Mouse (Mus musculus): ENCODE data around the gene Muc4. TPM values are rescaled to one million over a fixed set of nuclear protein-coding genes. Genes with fewer than 3 reads are reported as not detected.

Gene Muc4
- total RNA-seq, 1 experiment from 2014 or later = not detected

GRCm38 (mm10) chr16:32826521-32826920, 90.8 kb downstream of the Muc4 start:
- ATAC-seq (replicated peaks; ENCODE audit: low read depth, poor library complexity, severe bottlenecking) = no peak

GRCm38 (mm10) chr16:32829104-32829503, 93.4 kb downstream of the Muc4 start:
- ATAC-seq (replicated peaks; ENCODE audit: low read depth, poor library complexity, severe bottlenecking) = no peak

- ATAC-seq (replicated peaks; ENCODE audit: low read depth, poor library complexity, severe bottlenecking) = no peak
Observed at GRCm38 (mm10) chr16:32831501-32831900, 95.8 kb downstream of the Muc4 start.

Other genes with a start within 250 kb of the Muc4 start
- 0.92 TPM in 1 of 2 replicates, not detected in the other for gene Slc51a, start 248.0 kb upstream of the Muc4 start, total RNA-seq (2017)
- not detected in 2 replicates for gene Zdhhc19, start 239.6 kb upstream of the Muc4 start, total RNA-seq (2017)
- 133 and 139 TPM in 2 replicates for gene Tfrc, start 127.0 kb upstream of the Muc4 start, total RNA-seq (2017)
- gene Tnk2, start 92.0 kb upstream of the Muc4 start, total RNA-seq (2017) = 11.7 and 13.4 TPM in 2 replicates
- not detected in 2 replicates for gene Muc20, start 61.5 kb downstream of the Muc4 start, total RNA-seq (2017)
- not detected in 2 replicates for gene Smbd1, start 74.6 kb downstream of the Muc4 start, total RNA-seq (2017)
- gene Fyttd1, start 141.6 kb downstream of the Muc4 start, total RNA-seq (2017) = 42.8 and 63.5 TPM in 2 replicates
- 11.0 and 12.7 TPM in 2 replicates for gene Rubcn, start 141.9 kb downstream of the Muc4 start, total RNA-seq (2017)
- gene Lrch3, start 178.2 kb downstream of the Muc4 start, total RNA-seq (2017) = 14.2 and 20.0 TPM in 2 replicates